Mouse (Mus musculus): Measurements from ENCODE around the gene Hipk2. TPM values are rescaled to one million over a fixed set of nuclear protein-coding genes. Genes with fewer than 3 reads are reported as not detected.

Gene Hipk2
- polyA plus RNA-seq, 1 experiment: 26.9 TPM

- no peak overlapping the region for H3K27ac ChIP-seq (ENCODE audit: insufficient read depth, low read length)
- TF ChIP-seq CTCF (IDR thresholded peaks at IDR 0.05; ENCODE audit: extremely low read depth, insufficient read depth, low read length) (no peak), POLR2A (IDR thresholded peaks at IDR 0.05; ENCODE audit: extremely low read depth, insufficient read depth, low read length) (no peak)
- peaks cover 2% of the 10 kb centered on the region; the same call in 1 of the 2 replicates for H3K4me1 ChIP-seq (ENCODE audit: control insufficient read depth, insufficient read depth, low read length)
- H3K4me3 ChIP-seq (ENCODE audit: insufficient read depth, low read length): no peak overlapping the region
These were observed 79.6 kb downstream of the Hipk2 start for GRCm38 (mm10) chr6:38796388-38796787.

GRCm38 (mm10) chr6:38795096-38795816 lies 80.7 kb downstream of the Hipk2 start:
- Histone ChIP-seq H3K27ac (ENCODE audit: insufficient read depth, low read length) (no peak overlapping the region), H3K4me3 (ENCODE audit: insufficient read depth, low read length) (no peak overlapping the region), H3K4me1 (ENCODE audit: control insufficient read depth, insufficient read depth, low read length) (peaks cover 2% of the 10 kb centered on the region; the same call in 1 of the 2 replicates)
- no peak for TF ChIP-seq CTCF (IDR thresholded peaks at IDR 0.05; ENCODE audit: extremely low read depth, insufficient read depth, low read length)
- TF ChIP-seq POLR2A (IDR thresholded peaks at IDR 0.05; ENCODE audit: extremely low read depth, insufficient read depth, low read length): no peak

- Histone ChIP-seq H3K27ac (ENCODE audit: insufficient read depth, low read length) (no peak overlapping the region), H3K4me3 (ENCODE audit: insufficient read depth, low read length) (no peak overlapping the region), H3K4me1 (ENCODE audit: control insufficient read depth, insufficient read depth, low read length) (peaks cover 7% of the 10 kb centered on the region)
- no peak for TF ChIP-seq CTCF (IDR thresholded peaks at IDR 0.05; ENCODE audit: extremely low read depth, insufficient read depth, low read length)
- TF ChIP-seq POLR2A (IDR thresholded peaks at IDR 0.05; ENCODE audit: extremely low read depth, insufficient read depth, low read length): no peak
These were observed 83.0 kb downstream of the Hipk2 start for GRCm38 (mm10) chr6:38792966-38793365.

- no peak overlapping the region for H3K4me3 ChIP-seq (ENCODE audit: insufficient read depth, low read length)
- TF ChIP-seq POLR2A (IDR thresholded peaks at IDR 0.05; ENCODE audit: extremely low read depth, insufficient read depth, low read length) (no peak), CTCF (IDR thresholded peaks at IDR 0.05; ENCODE audit: extremely low read depth, insufficient read depth, low read length) (no peak)
- no peak overlapping the region for H3K27ac ChIP-seq (ENCODE audit: insufficient read depth, low read length)
- H3K4me1 ChIP-seq (ENCODE audit: control insufficient read depth, insufficient read depth, low read length): peaks cover 14% of the 10 kb centered on the region
These were observed 86.6 kb downstream of the Hipk2 start for GRCm38 (mm10) chr6:38789221-38789810.

- Histone ChIP-seq H3K4me1 (ENCODE audit: control insufficient read depth, insufficient read depth, low read length) (peaks cover 13% of the 10 kb centered on the region), H3K4me3 (ENCODE audit: insufficient read depth, low read length) (no peak overlapping the region), H3K27ac (ENCODE audit: insufficient read depth, low read length) (no peak overlapping the region)
- TF ChIP-seq CTCF (IDR thresholded peaks at IDR 0.05; ENCODE audit: extremely low read depth, insufficient read depth, low read length): no peak
- TF ChIP-seq POLR2A (IDR thresholded peaks at IDR 0.05; ENCODE audit: extremely low read depth, insufficient read depth, low read length): no peak
These were observed 88.0 kb downstream of the Hipk2 start for GRCm38 (mm10) chr6:38787811-38788509.

- H3K27ac ChIP-seq (ENCODE audit: insufficient read depth, low read length): no peak overlapping the region
- H3K4me3 ChIP-seq (ENCODE audit: insufficient read depth, low read length): no peak overlapping the region
- H3K4me1 ChIP-seq (ENCODE audit: control insufficient read depth, insufficient read depth, low read length): peaks cover 12% of the 10 kb centered on the region
- TF ChIP-seq POLR2A (IDR thresholded peaks at IDR 0.05; ENCODE audit: extremely low read depth, insufficient read depth, low read length) (no peak), CTCF (IDR thresholded peaks at IDR 0.05; ENCODE audit: extremely low read depth, insufficient read depth, low read length) (no peak)
These were observed 88.8 kb downstream of the Hipk2 start for GRCm38 (mm10) chr6:38787134-38787533.

- Histone ChIP-seq H3K4me1 (ENCODE audit: control insufficient read depth, insufficient read depth, low read length) (peaks cover 12% of the 10 kb centered on the region), H3K27ac (ENCODE audit: insufficient read depth, low read length) (no peak overlapping the region), H3K4me3 (ENCODE audit: insufficient read depth, low read length) (no peak overlapping the region)
- TF ChIP-seq POLR2A (IDR thresholded peaks at IDR 0.05; ENCODE audit: extremely low read depth, insufficient read depth, low read length) (no peak), CTCF (IDR thresholded peaks at IDR 0.05; ENCODE audit: extremely low read depth, insufficient read depth, low read length) (no peak)
These were observed 90.2 kb downstream of the Hipk2 start for GRCm38 (mm10) chr6:38785747-38786146.

GRCm38 (mm10) chr6:38779411-38779810 lies 96.6 kb downstream of the Hipk2 start:
- TF ChIP-seq CTCF (IDR thresholded peaks at IDR 0.05; ENCODE audit: extremely low read depth, insufficient read depth, low read length) (no peak), POLR2A (IDR thresholded peaks at IDR 0.05; ENCODE audit: extremely low read depth, insufficient read depth, low read length) (no peak)
- no peak overlapping the region for H3K27ac ChIP-seq (ENCODE audit: insufficient read depth, low read length)
- H3K4me3 ChIP-seq (ENCODE audit: insufficient read depth, low read length): no peak overlapping the region
- no peaks in the 10 kb centered on the region; the same call in 1 of the 2 replicates for H3K4me1 ChIP-seq (ENCODE audit: control insufficient read depth, insufficient read depth, low read length)

GRCm38 (mm10) chr6:38778887-38779286 lies 97.1 kb downstream of the Hipk2 start:
- Histone ChIP-seq H3K4me3 (ENCODE audit: insufficient read depth, low read length) (no peak overlapping the region), H3K4me1 (ENCODE audit: control insufficient read depth, insufficient read depth, low read length) (no peaks in the 10 kb centered on the region; the same call in 1 of the 2 replicates), H3K27ac (ENCODE audit: insufficient read depth, low read length) (no peak overlapping the region)
- TF ChIP-seq CTCF (IDR thresholded peaks at IDR 0.05; ENCODE audit: extremely low read depth, insufficient read depth, low read length): no peak
- no peak for TF ChIP-seq POLR2A (IDR thresholded peaks at IDR 0.05; ENCODE audit: extremely low read depth, insufficient read depth, low read length)
